Mouse (Mus musculus) cerebellum, adult 2 months (tissue): Measurements from ENCODE around the gene Glul.

Experiments
- CTCF ChIP-seq: fragments of 200-500 bp; IDR thresholded peaks from 2 replicates; pipeline ENCODE4 v1.5.1; 2011; ENCODE audit warnings: low read depth, mild to moderate bottlenecking, control low read depth, low read length, moderate library complexity, borderline replicate concordance; ENCODE audit not compliant: insufficient read depth
- POLR2A ChIP-seq: fragments of 200-500 bp; IDR thresholded peaks from 2 replicates; pipeline ENCODE4 v1.6.1; 2011; ENCODE audit warnings: low read length, control low read depth, borderline replicate concordance; ENCODE audit not compliant: insufficient read depth

GRCm38 (mm10) chr1:153947837-153948236, 48.1 kb downstream of the Glul start:
- TF ChIP-seq CTCF (no peak), POLR2A (no peak)
